Mouse (Mus musculus) MEL (cell line): ENCODE data around the gene Mcur1. TPM values are rescaled to one million over a fixed set of nuclear protein-coding genes. Genes with fewer than 3 reads are reported as not detected.

Experiments used
- DNase-seq: peaks from one replicate; pipeline ENCODE4 v3.0.0; 2011; ENCODE audit warnings: low read depth, low spot score
- H3K27ac ChIP-seq: 2 replicates; pipeline ENCODE4 v1.5.1; 2012; ENCODE audit warnings: low read depth, mild to moderate bottlenecking, control low read depth, low read length, moderate library complexity; ENCODE audit not compliant: control insufficient read depth
- H3K27me3 ChIP-seq, 2 experiments: fragments of 150-350 bp in 1 of 2; sonication (generic) in 1 of 2; 2 replicates each; pipeline ENCODE4 v1.6.1; 2012; ENCODE audit warnings: low read length in 2 of 2, mild to moderate bottlenecking in 2 of 2, improper control_type of control experiment in 1 of 2, moderate library complexity in 1 of 2; ENCODE audit not compliant: insufficient read depth in 2 of 2, control insufficient read depth in 1 of 2
- H3K36me3 ChIP-seq, 2 experiments: 2 replicates each; pipeline ENCODE4 v1.6.1; 2012 to 2014; ENCODE audit warnings: low read length in 2 of 2, improper control_type of control experiment in 1 of 2, inconsistent platforms in 1 of 2, mild to moderate bottlenecking in 1 of 2; ENCODE audit not compliant: insufficient read depth in 2 of 2, control insufficient read depth in 1 of 2
- H3K4me1 ChIP-seq, 2 experiments: fragments of 150-350 bp in 1 of 2; sonication (generic) in 1 of 2; 2 replicates each; pipeline ENCODE4 v1.6.1; 2012; ENCODE audit warnings: low read length in 2 of 2, improper control_type of control experiment in 1 of 2, mild to moderate bottlenecking in 1 of 2; ENCODE audit not compliant: insufficient read depth in 2 of 2, control insufficient read depth in 1 of 2
- H3K4me3 ChIP-seq, 2 experiments: fragments of 150-350 bp in 1 of 2; sonication (generic) in 1 of 2; 2 replicates each; pipeline ENCODE4 v1.5.1; 2012; ENCODE audit warnings: low read depth in 2 of 2, low read length in 2 of 2, mild to moderate bottlenecking in 2 of 2, moderate library complexity in 2 of 2, control low read depth in 1 of 2, improper control_type of control experiment in 1 of 2; ENCODE audit not compliant: control insufficient read depth in 1 of 2, insufficient read depth in 1 of 2
- H3K79me2 ChIP-seq: 2 replicates; pipeline ENCODE4 v1.6.1; 2012; ENCODE audit warnings: mild to moderate bottlenecking, low read length, moderate library complexity; ENCODE audit not compliant: control insufficient read depth, poor library complexity, insufficient read depth
- H3K9ac ChIP-seq: 2 replicates; pipeline ENCODE4 v1.6.1; 2012; ENCODE audit warnings: low read depth, mild to moderate bottlenecking, control low read depth, low read length, moderate library complexity; ENCODE audit not compliant: control insufficient read depth, poor library complexity, severe bottlenecking
- H3K9me3 ChIP-seq: fragments of 150-350 bp; sonication (generic); replicated peaks from 2 replicates; pipeline ENCODE4 v1.6.1; 2012; ENCODE audit warnings: mild to moderate bottlenecking, low read length, improper control_type of control experiment, moderate library complexity; ENCODE audit not compliant: insufficient read depth
- BHLHE40 ChIP-seq: IDR thresholded peaks from 2 replicates; pipeline ENCODE4 v1.6.1; 2012; ENCODE audit warnings: low read depth, mild to moderate bottlenecking, inconsistent platforms, low read length, improper control_type of control experiment, borderline replicate concordance
- CHD1 ChIP-seq: IDR thresholded peaks from 2 replicates; pipeline ENCODE4 v1.6.1; 2012; ENCODE audit warnings: low read depth, mild to moderate bottlenecking, inconsistent platforms, low read length, improper control_type of control experiment
- CTCF ChIP-seq, 3 experiments: IDR thresholded peaks in 2 of 3; conservative IDR thresholded peaks in 1 of 3; 2 replicates each; pipeline ENCODE4 v1.5.1; 2011 to 2012; ENCODE audit warnings: low read length in 3 of 3, low read depth in 2 of 3, mild to moderate bottlenecking in 2 of 3, improper control_type of control experiment in 1 of 3, inconsistent platforms in 1 of 3, mixed read lengths in 1 of 3, moderate library complexity in 1 of 3; ENCODE audit not compliant: control insufficient read depth in 1 of 3, insufficient read depth in 1 of 3, poor library complexity in 1 of 3, severe bottlenecking in 1 of 3
- ELF1 ChIP-seq: IDR thresholded peaks from 2 replicates; pipeline ENCODE4 v1.6.1; 2014; ENCODE audit warnings: low read depth, mild to moderate bottlenecking, inconsistent platforms, low read length, improper control_type of control experiment, moderate library complexity
- ETS1 ChIP-seq: IDR thresholded peaks from 2 replicates; pipeline ENCODE4 v1.6.1; 2012; ENCODE audit warnings: low read depth, mild to moderate bottlenecking, inconsistent platforms, low read length, improper control_type of control experiment, moderate library complexity
- GABPA ChIP-seq: IDR thresholded peaks from 2 replicates; pipeline ENCODE4 v1.6.1; 2012; ENCODE audit warnings: low read depth, mild to moderate bottlenecking, inconsistent platforms, low read length, improper control_type of control experiment, moderate library complexity
- HCFC1 ChIP-seq: IDR thresholded peaks from 2 replicates; pipeline ENCODE4 v1.6.1; 2012; ENCODE audit warnings: low read depth, mild to moderate bottlenecking, inconsistent platforms, low read length, improper control_type of control experiment, moderate library complexity
- JUND ChIP-seq: IDR thresholded peaks from 2 replicates; pipeline ENCODE4 v1.6.1; 2011; ENCODE audit warnings: low read depth, mild to moderate bottlenecking, improper control_type of control experiment, low read length
- MAFK ChIP-seq: IDR thresholded peaks from 2 replicates; pipeline ENCODE4 v1.6.1; 2011; ENCODE audit warnings: low read depth, mild to moderate bottlenecking, low read length, improper control_type of control experiment, borderline replicate concordance
- MAX ChIP-seq: IDR thresholded peaks from 2 replicates; pipeline ENCODE4 v1.6.1; 2011; ENCODE audit warnings: low read length, improper control_type of control experiment
- MEF2A ChIP-seq: IDR thresholded peaks from 2 replicates; pipeline ENCODE4 v1.6.1; 2014; ENCODE audit warnings: low read depth, mild to moderate bottlenecking, inconsistent platforms, low read length, improper control_type of control experiment; ENCODE audit not compliant: poor library complexity, insufficient replicate concordance, severe bottlenecking; ENCODE audit errors: extremely low read depth
- MXI1 ChIP-seq: IDR thresholded peaks from 2 replicates; pipeline ENCODE4 v1.6.1; 2011; ENCODE audit warnings: mild to moderate bottlenecking, low read depth, low read length, improper control_type of control experiment
- MYB ChIP-seq: IDR thresholded peaks from 2 replicates; pipeline ENCODE4 v1.6.1; 2011; ENCODE audit warnings: mild to moderate bottlenecking, low read depth, low read length, improper control_type of control experiment
- NRF1 ChIP-seq: IDR thresholded peaks from 2 replicates; pipeline ENCODE4 v1.6.1; 2014; ENCODE audit warnings: low read depth, mild to moderate bottlenecking, inconsistent platforms, low read length, improper control_type of control experiment, moderate library complexity; ENCODE audit not compliant: poor library complexity, insufficient read depth, severe bottlenecking
- POLR2AphosphoS2 ChIP-seq: IDR thresholded peaks from 2 replicates; pipeline ENCODE4 v1.6.1; 2011; ENCODE audit warnings: low read length, improper control_type of control experiment
- POLR2AphosphoS5 ChIP-seq: IDR thresholded peaks from 2 replicates; pipeline ENCODE4 v1.6.1; 2012; ENCODE audit warnings: low read depth, borderline replicate concordance, mild to moderate bottlenecking, inconsistent platforms, low read length, moderate library complexity, mixed read lengths
- TBP ChIP-seq: IDR thresholded peaks from 2 replicates; pipeline ENCODE4 v1.8.0; 2011; ENCODE audit warnings: low read depth, low read length, improper control_type of control experiment
- TCF12 ChIP-seq: IDR thresholded peaks from 2 replicates; pipeline ENCODE4 v1.6.1; 2014; ENCODE audit warnings: low read depth, mild to moderate bottlenecking, inconsistent platforms, low read length, improper control_type of control experiment, moderate library complexity
- ZC3H11A ChIP-seq: IDR thresholded peaks from 2 replicates; pipeline ENCODE4 v1.6.1; 2012; ENCODE audit warnings: low read depth, mild to moderate bottlenecking, inconsistent platforms, low read length, improper control_type of control experiment
- ZMIZ1 ChIP-seq: IDR thresholded peaks from 2 replicates; pipeline ENCODE4 v1.6.1; 2012; ENCODE audit warnings: low read depth, mild to moderate bottlenecking, inconsistent platforms, low read length, improper control_type of control experiment, moderate library complexity
- polyA plus RNA-seq, 2 experiments: library from polyadenylated mRNA; stranded (reverse) in 1 of 2; unstranded in 1 of 2; fragments of >175 nt in 1 of 2; fragments of >200 nt in 1 of 2; gene quantifications; 2 replicates each; pipeline versions ENCODE4 v1.2.1 to v1.2.4; 2012; ENCODE audit warnings: low replicate concordance in 2 of 2, low read depth in 1 of 2; ENCODE audit not compliant: insufficient read length in 2 of 2, insufficient read depth in 1 of 2, missing spikeins in 1 of 2
- total RNA-seq: library from RNA; depleted of rRNA; stranded (reverse); fragments of 300-350 nt; gene quantifications from 2 replicates; pipeline ENCODE4 v1.2.3, GENCODE M21; 2012

The Mcur1 gene
- total and polyA plus RNA-seq, 3 experiments, result 8.4 to 19.7 TPM; not detected in 1

- Histone ChIP-seq H3K4me3 (no peak overlapping the region), H3K27ac (no peak overlapping the region), H3K27me3 (peaks cover 2% of the 10 kb centered on the region in 2 experiments; a peak in 2 of 4 replicates), H3K36me3 (no peaks in the 10 kb centered on the region), H3K4me1 (no peaks in the 10 kb centered on the region)
- no peak for DNase-seq
- TF ChIP-seq HCFC1 (no peak), NRF1 (no peak), ZMIZ1 (no peak), JUND (no peak), CHD1 (no peak), CTCF (IDR thresholded peaks at IDR 0.05 in 2 of 3, conservative IDR thresholded peaks at IDR 0.05 in 1 of 3; ENCODE audit: control insufficient read depth in 1 of 3, insufficient read depth in 1 of 3, low read depth in 2 of 3, low read length in 3 of 3, poor library complexity in 1 of 3, severe bottlenecking in 1 of 3) (no peak), MAX (no peak), MXI1 (no peak), ZC3H11A (no peak), POLR2AphosphoS5 (no peak), MEF2A (no peak)
- TF ChIP-seq, all 39 proteins: peak for 0
- Histone ChIP-seq H3K9ac (no peak overlapping the region), H3K79me2 (no peaks in the 10 kb centered on the region), H3K9me3 (no peaks in the 10 kb centered on the region)
These were observed 23.5 kb upstream of the Mcur1 start for GRCm38 (mm10) chr13:43583504-43583903.

GRCm38 (mm10) chr13:43582961-43583360 is 23.0 kb upstream of the Mcur1 start:
- DNase-seq, result no peak
- H3K36me3 ChIP-seq, result no peaks in the 10 kb centered on the region
- no peaks in the 10 kb centered on the region for H3K4me1 ChIP-seq
- H3K79me2 ChIP-seq, result no peaks in the 10 kb centered on the region
- no peaks in the 10 kb centered on the region for H3K9me3 ChIP-seq
- peaks cover 2% of the 10 kb centered on the region in 2 experiments; a peak in 2 of 4 replicates for H3K27me3 ChIP-seq
- H3K27ac ChIP-seq, result no peak overlapping the region
- H3K4me3 ChIP-seq, result no peak overlapping the region
- no peak overlapping the region for H3K9ac ChIP-seq
- TF ChIP-seq MXI1 (no peak), ELF1 (no peak), MYB (no peak), MEF2A (no peak), MAFK (no peak), GABPA (no peak), TBP (no peak), POLR2AphosphoS2 (no peak), TCF12 (no peak), BHLHE40 (no peak), ETS1 (no peak)
- TF ChIP-seq, all 39 proteins: peak for 0
